Mouse (Mus musculus): ENCODE data around the gene C1ql3.
A peak's percentile ranks its signal among the peaks of the same experiment; 100 is the strongest.

Gene C1ql3

GRCm38 (mm10) chr2:13011472-13011871, at the start of gene C1ql3:
TSS of gene C1ql3 (minus strand) at chr2:13011806.
- no peak for DNase-seq

GRCm38 (mm10) chr2:13060426-13061170, 49.0 kb upstream of the C1ql3 start:
- DNase-seq: no peak

GRCm38 (mm10) chr2:13048649-13049048, 37.0 kb upstream of the C1ql3 start:
- DNase-seq: no peak

- DNase-seq: no peak
Observed at GRCm38 (mm10) chr2:13044555-13044954, 32.9 kb upstream of the C1ql3 start.

GRCm38 (mm10) chr2:13039785-13040184, 28.2 kb upstream of the C1ql3 start:
- DNase-seq: no peak

- no peak for DNase-seq
Observed at GRCm38 (mm10) chr2:13038772-13039171, 27.2 kb upstream of the C1ql3 start.

- DNase-seq: no peak
Observed at GRCm38 (mm10) chr2:13018861-13019260, 7.3 kb upstream of the C1ql3 start.

GRCm38 (mm10) chr2:13018382-13018781, 6.8 kb upstream of the C1ql3 start:
- DNase-seq: no peak

- no peak for DNase-seq
Observed at GRCm38 (mm10) chr2:13011973-13012372, 367 bp upstream of the C1ql3 start.

GRCm38 (mm10) chr2:13010460-13011341, 905 bp downstream of the C1ql3 start:
- DNase-seq: peak; percentile 49

GRCm38 (mm10) chr2:13010030-13010459, 1.6 kb downstream of the C1ql3 start:
- DNase-seq: peak; percentile 20

- peak; percentile 15 for DNase-seq
Observed at GRCm38 (mm10) chr2:13009261-13009972, 2.2 kb downstream of the C1ql3 start.

GRCm38 (mm10) chr2:13008433-13008832, 3.2 kb downstream of the C1ql3 start:
- no peak for DNase-seq

- DNase-seq: no peak
Observed at GRCm38 (mm10) chr2:13000026-13000425, 11.6 kb downstream of the C1ql3 start.

GRCm38 (mm10) chr2:12984901-12985732, 26.5 kb downstream of the C1ql3 start:
- no peak for DNase-seq

- DNase-seq: no peak
Observed at GRCm38 (mm10) chr2:12978771-12979170, 32.8 kb downstream of the C1ql3 start.

- DNase-seq: no peak
Observed at GRCm38 (mm10) chr2:12977367-12977766, 34.2 kb downstream of the C1ql3 start.

GRCm38 (mm10) chr2:12973752-12974151, 37.9 kb downstream of the C1ql3 start:
- DNase-seq: no peak

- no peak for DNase-seq
Observed at GRCm38 (mm10) chr2:12970049-12970724, 41.4 kb downstream of the C1ql3 start.

- no peak for DNase-seq
Observed at GRCm38 (mm10) chr2:12956703-12957424, 54.7 kb downstream of the C1ql3 start.
